Mouse (Mus musculus): Measurements from ENCODE around the gene Nsfl1c.

GRCm38 (mm10) chr2:151504226-151504625 lies 10.2 kb downstream of the Nsfl1c start:
- TF ChIP-seq POLR2AphosphoS5 (IDR thresholded peaks at IDR 0.05; ENCODE audit: insufficient replicate concordance, low read depth, low read length) (no peak), CTCF (IDR thresholded peaks at IDR 0.05; ENCODE audit: low read depth, low read length) (no peak), GATA1 (IDR thresholded peaks at IDR 0.05; ENCODE audit: borderline replicate concordance, low read length) (no peak)
